Mouse (Mus musculus) small intestine, adult 2 months (tissue): ENCODE results near the gene Sufu.

Experiments used
- CTCF ChIP-seq: fragments of 200-500 bp; IDR thresholded peaks from 2 replicates; pipeline ENCODE4 v1.5.1; 2012; ENCODE audit warnings: low read depth, mild to moderate bottlenecking, control low read depth, inconsistent platforms, low read length, moderate library complexity, mixed read lengths; ENCODE audit not compliant: insufficient replicate concordance, insufficient read length; ENCODE audit errors: extremely low read depth
- POLR2A ChIP-seq: fragments of 200-500 bp; IDR thresholded peaks from 2 replicates; pipeline ENCODE4 v1.6.1; 2012; ENCODE audit warnings: low read depth, mild to moderate bottlenecking, control low read depth, inconsistent platforms, low read length, moderate library complexity

GRCm38 (mm10) chr19:46413969-46414368 is 17.3 kb downstream of the Sufu start:
- TF ChIP-seq CTCF (no peak), POLR2A (no peak)
